Mouse (Mus musculus) neutrophil, adult 5-6 weeks (primary cell): ENCODE data around the gene Ccdc92b. TPM values are rescaled to one million over a fixed set of nuclear protein-coding genes. Genes with fewer than 3 reads are reported as not detected.

Experiments used
- ATAC-seq: fragments of 151-379, 151-347 bp; 2 replicates; pipeline ENCODE4 v1.8.0; 2017; ENCODE audit warnings: mild to moderate bottlenecking, moderate TSS enrichment; ENCODE audit not compliant: insufficient number of reproducible peaks, poor library complexity, low FRiP score, severe bottlenecking; ENCODE audit errors: extremely low read depth
- total RNA-seq: library from RNA; stranded (forward); fragments of 200-1000 nt; gene quantifications from 2 replicates; pipeline ENCODE4 v1.2.3, GENCODE M21; 2017

Gene Ccdc92b
- total RNA-seq, 1 experiment from 2014 or later = not detected

DNA sequence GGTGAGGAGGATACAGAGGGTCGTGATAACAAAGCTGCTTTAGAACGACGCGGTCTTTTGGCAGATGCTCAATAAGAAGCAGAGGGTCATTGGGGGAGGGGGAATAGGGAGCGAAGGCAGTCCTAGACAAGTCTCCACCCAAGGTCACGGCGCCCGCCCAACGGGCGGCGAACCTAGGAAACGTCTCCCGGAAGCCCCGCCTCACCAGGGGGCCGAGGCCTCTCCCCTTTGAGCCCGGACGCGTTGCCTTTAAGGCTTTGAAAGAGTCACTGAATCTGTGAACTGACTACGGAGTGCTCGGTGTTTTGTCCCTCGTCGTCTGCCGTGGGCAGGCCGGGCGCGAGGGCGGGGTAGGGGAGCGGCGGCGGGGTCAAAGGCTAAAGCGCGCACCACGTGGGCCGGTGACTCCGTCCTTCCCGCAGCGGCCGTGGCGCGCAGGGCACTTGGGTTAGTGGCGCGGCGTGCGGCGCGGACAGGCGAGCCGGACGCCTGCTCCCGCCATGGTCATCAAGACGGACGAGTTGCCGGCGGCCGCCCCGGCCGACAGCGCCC, 29.8 kb downstream of the Ccdc92b start, which contains the start of gene Cluh:
TSS of gene Cluh (plus strand) at position 401 of the 552 bp plus-strand sequence.
- ATAC-seq = peak; percentile 90

- no peak for ATAC-seq
Measured at GRCm38 (mm10) chr11:74649647-74650551, 30.5 kb downstream of the Ccdc92b start.

DNA sequence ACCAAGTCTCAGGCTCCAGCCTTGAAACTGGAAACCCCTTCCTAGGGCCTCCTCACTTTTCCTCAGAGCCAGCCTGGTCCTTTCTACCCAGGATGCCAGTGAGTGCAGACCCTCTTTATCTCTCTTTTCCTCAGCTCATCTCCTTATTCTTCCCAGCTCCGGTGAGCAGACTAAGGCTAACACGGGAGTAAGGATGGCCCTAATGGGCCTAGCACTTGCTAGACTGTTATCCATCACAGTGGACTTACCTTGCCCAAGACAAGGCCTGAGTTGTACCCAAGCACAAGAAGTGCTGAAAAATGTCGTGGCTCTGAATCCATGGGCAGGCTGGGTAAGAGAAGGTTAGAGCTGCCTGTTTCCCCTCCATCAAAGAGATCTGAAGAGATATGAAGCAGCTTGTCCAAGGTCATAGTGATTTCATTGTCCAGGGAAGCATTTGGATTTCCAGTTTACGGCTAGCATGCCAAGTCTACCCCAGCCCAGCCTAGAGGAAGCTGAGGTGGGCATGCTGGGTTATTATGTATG, 31.2 kb downstream of the Ccdc92b start:
- ATAC-seq = no peak

GRCm38 (mm10) chr11:74652791-74653191, 33.4 kb downstream of the Ccdc92b start:
- ATAC-seq = no peak

GRCm38 (mm10) chr11:74653385-74653784, 34.0 kb downstream of the Ccdc92b start:
- ATAC-seq = no peak

- ATAC-seq = no peak
Measured at GRCm38 (mm10) chr11:74655941-74656340, 36.5 kb downstream of the Ccdc92b start.

DNA sequence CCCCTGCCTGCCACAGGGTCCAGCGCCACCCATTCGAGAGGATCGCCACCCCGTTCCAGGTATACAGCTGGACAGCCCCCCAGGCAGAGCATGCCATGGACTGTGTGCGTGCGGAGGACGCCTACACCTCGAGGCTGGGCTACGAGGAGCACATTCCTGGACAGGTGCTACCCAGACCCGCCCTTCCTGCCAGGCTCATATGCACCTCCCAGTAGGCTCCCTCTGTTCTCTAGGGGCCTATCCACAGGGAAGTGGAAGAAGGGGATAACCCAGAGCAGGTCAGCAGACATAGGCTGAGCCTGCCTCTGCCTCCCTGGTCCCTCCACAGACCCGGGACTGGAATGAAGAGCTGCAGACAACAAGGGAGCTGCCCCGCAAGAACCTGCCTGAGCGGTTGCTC, 40.9 kb downstream of the Ccdc92b start:
- ATAC-seq = no peak

DNA sequence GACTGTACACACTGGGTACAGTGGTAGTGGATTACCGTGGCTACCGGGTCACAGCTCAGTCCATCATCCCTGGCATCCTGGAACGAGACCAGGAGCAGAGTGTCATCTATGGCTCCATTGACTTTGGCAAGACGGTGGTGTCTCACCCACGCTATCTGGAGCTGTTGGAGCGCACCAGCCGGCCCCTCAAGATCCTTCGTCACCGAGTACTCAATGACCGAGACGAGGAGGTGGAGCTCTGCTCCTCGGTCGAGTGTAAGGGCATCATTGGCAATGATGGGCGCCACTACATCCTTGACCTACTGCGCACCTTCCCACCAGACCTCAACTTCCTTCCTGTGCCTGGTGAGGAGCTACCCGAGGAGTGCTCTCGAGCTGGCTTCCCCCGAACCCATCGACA, 42.2 kb downstream of the Ccdc92b start:
- ATAC-seq = no peak

DNA sequence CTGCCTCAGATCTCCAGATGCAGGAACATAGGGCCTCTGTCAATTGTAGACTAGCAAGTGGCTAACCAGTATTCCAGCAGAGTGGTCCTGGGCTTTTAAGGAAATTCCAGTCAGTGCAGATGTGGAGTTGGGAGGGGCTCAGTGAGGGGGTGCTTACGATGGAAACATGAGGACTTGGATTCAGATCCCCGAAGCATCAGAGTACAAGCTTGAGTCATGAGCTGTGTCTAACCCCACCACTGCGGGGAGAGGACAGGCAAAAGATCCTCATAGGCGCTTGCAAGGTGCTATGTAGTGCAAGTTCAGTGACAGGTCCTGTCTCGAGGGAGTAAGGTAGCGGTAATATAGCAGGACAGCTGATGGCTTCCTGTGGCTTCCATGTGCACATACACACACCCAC, 42.8 kb downstream of the Ccdc92b start:
- no peak for ATAC-seq

GRCm38 (mm10) chr11:74664279-74664678, 44.9 kb downstream of the Ccdc92b start:
- no peak for ATAC-seq

- ATAC-seq = no peak
Measured at GRCm38 (mm10) chr11:74664906-74665305, 45.5 kb downstream of the Ccdc92b start.

- ATAC-seq = no peak
Measured at GRCm38 (mm10) chr11:74665631-74666283, 46.4 kb downstream of the Ccdc92b start.

- no peak for ATAC-seq
Measured at GRCm38 (mm10) chr11:74666284-74666652, 46.9 kb downstream of the Ccdc92b start.

DNA sequence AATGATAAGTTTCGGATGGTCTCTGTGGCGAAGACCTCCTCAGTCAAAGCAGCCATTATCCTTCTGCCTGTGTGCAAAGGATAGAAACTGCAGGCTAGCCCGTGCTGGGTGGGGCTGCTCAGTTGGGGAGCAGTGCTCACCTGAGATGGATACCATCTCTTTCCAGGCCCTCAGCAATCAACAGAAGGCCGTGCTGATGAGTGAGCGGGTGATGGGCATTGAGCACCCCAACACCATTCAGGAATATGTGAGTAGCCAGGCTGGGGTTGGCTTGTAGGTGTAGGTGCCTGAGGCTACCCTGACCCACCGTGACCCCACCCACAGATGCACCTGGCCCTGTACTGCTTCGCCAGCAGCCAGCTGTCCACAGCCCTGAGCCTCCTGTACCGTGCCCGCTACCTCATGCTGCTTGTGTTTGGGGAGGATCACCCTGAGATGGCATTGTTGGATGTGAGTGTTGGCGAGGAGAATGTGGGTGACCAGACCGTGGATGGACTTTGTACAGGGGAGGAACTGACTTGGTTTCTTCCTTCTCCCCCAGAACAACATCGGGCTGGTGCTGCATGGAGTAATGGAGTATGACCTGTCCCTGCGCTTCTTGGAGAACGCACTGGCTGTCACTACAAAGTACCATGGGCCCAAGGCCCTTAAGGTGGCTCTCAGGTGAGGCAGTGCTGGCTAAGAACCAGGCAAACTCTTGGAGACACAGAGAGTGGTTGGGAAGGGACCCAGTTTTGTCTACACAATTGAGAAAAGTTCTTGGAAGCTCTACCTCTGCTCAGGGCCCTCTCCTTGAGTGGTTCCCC, 47.6 kb downstream of the Ccdc92b start:
- no peak for ATAC-seq

DNA sequence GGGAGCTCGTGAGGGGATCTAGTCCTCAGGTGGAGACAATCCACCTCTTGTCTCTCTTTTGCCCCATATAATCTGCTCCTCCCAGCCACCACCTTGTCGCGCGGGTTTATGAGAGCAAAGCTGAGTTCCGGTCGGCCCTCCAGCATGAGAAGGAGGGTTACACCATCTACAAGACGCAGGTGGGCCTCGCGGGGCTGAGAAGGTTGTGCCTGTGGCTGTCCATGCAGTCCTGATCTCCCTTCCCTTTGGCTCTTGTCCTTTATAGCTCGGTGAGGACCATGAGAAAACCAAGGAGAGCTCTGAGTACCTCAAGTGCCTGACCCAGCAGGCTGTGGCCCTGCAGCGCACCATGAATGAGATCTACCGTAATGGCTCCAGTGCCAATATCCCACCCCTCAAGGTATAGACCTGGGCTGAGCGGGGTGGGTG, 48.2 kb downstream of the Ccdc92b start:
- no peak for ATAC-seq

GRCm38 (mm10) chr11:74668466-74668865, 49.1 kb downstream of the Ccdc92b start:
- ATAC-seq = no peak

DNA sequence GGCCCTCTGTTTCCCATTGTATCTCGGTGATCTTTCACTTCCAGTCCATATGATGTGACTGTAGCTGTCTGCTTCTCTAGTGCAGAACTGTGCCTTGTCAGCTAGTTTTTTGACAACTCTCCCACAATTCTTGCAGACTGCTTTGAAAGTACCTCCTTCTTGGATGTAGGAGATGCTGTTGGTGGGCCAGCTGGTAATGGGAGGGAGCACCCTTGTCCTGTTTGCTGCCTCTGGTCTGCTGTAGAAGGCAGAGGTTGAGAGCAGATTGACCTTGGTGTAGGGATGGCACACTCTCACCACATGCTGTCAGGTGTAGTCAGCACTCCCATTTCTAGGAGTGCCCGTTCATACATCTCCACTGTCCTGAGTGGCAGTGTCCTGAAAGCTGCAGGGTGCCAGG, 49.6 kb downstream of the Ccdc92b start:
- ATAC-seq = no peak

DNA sequence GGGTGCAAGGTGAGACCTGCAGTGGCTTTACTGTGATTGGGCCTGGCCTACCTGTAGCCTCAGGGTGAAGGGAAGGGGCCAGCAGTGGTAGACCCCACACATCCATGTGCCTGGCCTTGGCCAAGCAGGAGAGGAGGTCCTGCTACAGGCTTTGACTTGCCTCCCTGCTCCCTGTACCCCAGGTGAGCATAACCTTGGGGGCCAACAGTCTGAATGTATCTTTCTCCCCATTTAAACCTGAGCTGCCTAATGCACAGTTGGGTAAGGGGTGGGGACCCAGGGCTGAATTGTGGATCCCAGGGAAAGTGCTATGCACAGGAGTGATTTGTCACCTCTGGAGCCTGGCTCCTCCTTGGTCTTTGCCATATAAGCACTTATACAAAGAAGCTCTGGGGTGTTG, 50.7 kb downstream of the Ccdc92b start:
- no peak for ATAC-seq

- no peak for ATAC-seq
Measured at GRCm38 (mm10) chr11:74671013-74671412, 51.6 kb downstream of the Ccdc92b start.
